Mouse (Mus musculus) embryonic facial prominence, embryonic 11.5 days (tissue): ENCODE results near the gene Grin2c. TPM values are rescaled to one million over a fixed set of nuclear protein-coding genes. Genes with fewer than 3 reads are reported as not detected.

Source experiments
- ATAC-seq: fragments of 200-750 bp; cut with Nextera tagmentation; replicated peaks from 2 replicates; pipeline ENCODE4 v1.8.0; 2017; ENCODE audit warnings: low read depth; ENCODE audit not compliant: insufficient number of reproducible peaks, low FRiP score, low TSS enrichment
- DNase-seq: peaks from one replicate; pipeline ENCODE4 v3.0.0-alpha.2; 2015; ENCODE audit warnings: low spot score
- H3K27ac ChIP-seq: fragments of 300-500 bp; sonication (generic); replicated peaks from 2 replicates; pipeline ENCODE4 v1.5.1; 2014; ENCODE audit warnings: mild to moderate bottlenecking, low read depth, low read length, control low read depth
- H3K27me3 ChIP-seq: fragments of 300-500 bp; sonication (generic); 2 replicates; pipeline ENCODE4 v1.6.1; 2014; ENCODE audit warnings: mild to moderate bottlenecking, low read length, moderate library complexity, mixed read lengths; ENCODE audit not compliant: control insufficient read depth, insufficient read depth
- H3K36me3 ChIP-seq: fragments of 300-500 bp; sonication (generic); replicated peaks from 2 replicates; pipeline ENCODE4 v1.6.1; 2014; ENCODE audit warnings: low read depth, mild to moderate bottlenecking, low read length, moderate library complexity, mixed read lengths; ENCODE audit not compliant: control insufficient read depth, insufficient read depth
- H3K4me1 ChIP-seq: fragments of 300-500 bp; sonication (generic); 2 replicates; pipeline ENCODE4 v1.6.1; 2014; ENCODE audit warnings: low read length, mixed read lengths; ENCODE audit not compliant: control insufficient read depth, insufficient read depth
- H3K4me2 ChIP-seq: fragments of 300-500 bp; sonication (generic); 2 replicates; pipeline ENCODE4 v1.6.1; 2014; ENCODE audit warnings: low read depth, mild to moderate bottlenecking, control low read depth, low read length, moderate library complexity
- H3K4me3 ChIP-seq: fragments of 300-500 bp; sonication (generic); 2 replicates; pipeline ENCODE4 v1.5.1; 2014; ENCODE audit warnings: low read depth, low read length, control low read depth
- H3K9ac ChIP-seq: fragments of 300-500 bp; sonication (generic); replicated peaks from 2 replicates; pipeline ENCODE4 v1.6.1; 2014; ENCODE audit warnings: mild to moderate bottlenecking, control low read depth, low read length
- H3K9me3 ChIP-seq: fragments of 300-500 bp; sonication (generic); replicated peaks from 2 replicates; pipeline ENCODE4 v1.6.1; 2016; ENCODE audit warnings: mild to moderate bottlenecking, low read length, inconsistent platforms, mixed read lengths; ENCODE audit not compliant: control insufficient read depth
- WGBS: fragments of 180-500 bp; shearing (Covaris S2); extraction: QIAGEN DNeasy Blood & Tissue Kit; methylation state at CpG from one replicate; pipeline ENCODE4 v1.1.7; 2014; 5-methylcytosine and 5-hydroxymethylcytosine counted together
- polyA plus RNA-seq: library from polyadenylated mRNA; unstranded; fragments of >200 nt; fragmentation: Nextera tagmentation; extraction: Ambion mirVana; gene quantifications from 2 replicates; pipeline ENCODE4 v1.2.1, GENCODE M21; 2014

The Grin2c gene
- polyA plus RNA-seq, 1 experiment from 2014 or later, result 0.04 TPM

GRCm38 (mm10) chr11:115231168-115231915 is 35.7 kb downstream of the Grin2c start:
- Histone ChIP-seq H3K36me3 (no peaks in the 10 kb centered on the region), H3K9me3 (no peaks in the 10 kb centered on the region), H3K4me3 (no peak overlapping the region), H3K27ac (no peak overlapping the region), H3K27me3 (peaks cover 2% of the 10 kb centered on the region; the same call in 1 of the 2 replicates), H3K4me1 (peaks cover 3% of the 10 kb centered on the region), H3K9ac (peak overlapping the region; percentile 6; the same call in 1 of the 2 replicates), H3K4me2 (no peak overlapping the region)
- DNase-seq (no peak), ATAC-seq (no peak)
- WGBS, result 38% methylated on average over 14 of the region's 14 CpGs

DNA sequence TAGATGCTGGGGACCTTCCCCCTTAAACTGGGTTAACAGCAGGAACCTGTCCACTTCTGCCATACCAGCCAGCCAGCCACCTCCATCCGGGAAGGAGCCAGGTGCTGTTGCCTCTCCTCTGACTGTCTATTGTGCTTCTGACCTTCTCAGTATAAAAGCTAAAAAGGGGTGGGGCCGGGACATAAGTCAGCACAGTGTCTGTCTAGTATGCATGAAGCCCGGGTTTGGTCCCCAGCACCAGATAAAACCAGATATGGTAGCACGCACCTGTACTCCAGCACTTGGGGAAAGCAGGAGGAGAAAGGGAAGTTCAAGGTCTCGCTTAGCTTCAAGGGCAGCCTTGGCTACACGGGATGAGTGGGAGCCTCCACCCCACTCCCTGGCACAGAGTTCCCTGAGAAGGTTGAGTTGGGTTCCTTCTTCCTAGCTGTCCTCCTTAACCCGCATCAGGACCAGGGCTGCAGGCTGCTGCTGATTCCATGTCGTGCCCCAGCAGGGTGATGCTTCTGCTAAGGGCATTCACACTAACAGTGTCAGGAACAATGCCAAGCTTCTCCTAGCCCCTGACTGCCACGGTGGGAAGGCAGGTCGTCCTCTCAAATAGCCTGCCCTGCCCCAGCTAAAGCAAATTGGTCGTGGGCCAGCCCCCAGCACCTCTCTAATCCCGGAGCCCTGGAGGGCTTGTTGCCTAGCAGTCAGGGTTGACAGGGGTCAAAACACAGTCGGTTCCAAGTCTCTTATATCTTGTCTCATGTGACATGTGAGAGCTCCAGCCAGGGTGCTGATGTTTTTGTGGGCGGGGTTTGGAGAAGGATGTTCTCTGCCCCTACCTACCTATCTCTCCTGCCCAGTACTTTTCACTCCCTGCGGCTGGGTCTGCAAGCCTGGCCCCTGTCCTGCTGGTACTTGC is 37.8 kb downstream of the Grin2c start:
- Histone ChIP-seq H3K27me3 (0 out of 2 replicates have a peak, but pooled peaks cover 2% of the 10 kb centered on the region), H3K4me2 (no peak overlapping the region), H3K9ac (no peak overlapping the region), H3K4me1 (peaks cover 3% of the 10 kb centered on the region), H3K36me3 (no peaks in the 10 kb centered on the region), H3K4me3 (no peak overlapping the region), H3K9me3 (no peaks in the 10 kb centered on the region), H3K27ac (no peak overlapping the region)
- no peak for ATAC-seq
- no peak for DNase-seq
- 42% methylated on average over 15 of the region's 15 CpGs for WGBS

DNA sequence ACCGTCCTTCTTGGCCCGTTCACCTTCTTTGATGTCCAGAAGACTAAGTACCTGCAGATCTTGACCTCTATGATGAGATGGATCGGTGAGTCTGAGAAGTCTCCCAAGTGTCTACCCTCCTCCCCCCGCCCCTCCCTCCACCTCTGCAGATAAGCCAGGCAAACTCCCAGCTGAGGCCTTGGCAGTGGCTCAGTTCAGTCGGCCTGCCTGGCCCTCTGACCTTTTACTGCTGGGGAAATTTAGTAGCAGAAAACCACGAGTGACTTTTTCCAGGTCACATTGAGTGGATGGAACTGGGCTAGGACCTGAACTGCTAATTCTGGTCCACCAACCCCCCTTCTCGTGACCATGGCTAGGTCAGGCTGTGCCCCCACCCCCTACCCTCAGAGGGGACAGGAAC is 38.6 kb downstream of the Grin2c start:
- WGBS, result 59% methylated on average over 7 of the region's 7 CpGs
- Histone ChIP-seq H3K27me3 (0 out of 2 replicates have a peak, but pooled peaks cover 2% of the 10 kb centered on the region), H3K4me3 (no peak overlapping the region), H3K4me1 (peaks cover 5% of the 10 kb centered on the region), H3K9me3 (no peaks in the 10 kb centered on the region), H3K27ac (no peak overlapping the region), H3K36me3 (no peaks in the 10 kb centered on the region), H3K9ac (no peak overlapping the region), H3K4me2 (no peak overlapping the region)
- DNase-seq (no peak), ATAC-seq (no peak)

DNA sequence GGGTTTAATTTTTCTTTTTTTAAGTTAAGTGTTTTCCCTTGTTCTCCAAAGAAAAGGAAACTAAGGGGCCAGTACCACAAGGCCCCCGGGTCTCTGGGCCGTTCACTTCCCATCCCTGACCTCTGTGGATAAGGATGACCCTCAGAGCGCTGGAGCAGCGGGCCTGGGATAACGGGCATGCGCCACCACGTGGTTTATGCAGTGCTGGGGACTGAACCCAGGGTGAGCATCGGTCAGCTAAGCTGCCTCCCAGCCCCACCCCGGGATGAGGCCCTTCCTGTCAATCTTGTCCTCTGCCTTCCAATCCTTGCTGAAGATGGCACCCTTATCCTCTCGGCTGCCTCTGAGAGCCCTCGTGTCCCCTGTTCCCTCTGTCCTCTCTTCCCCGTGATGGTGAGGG is 39.4 kb downstream of the Grin2c start:
- H3K4me2 ChIP-seq, result no peak overlapping the region
- peaks cover 6% of the 10 kb centered on the region for H3K4me1 ChIP-seq
- H3K4me3 ChIP-seq, result no peak overlapping the region
- no peaks in the 10 kb centered on the region for H3K27me3 ChIP-seq
- DNase-seq (no peak), ATAC-seq (no peak)
- no peaks in the 10 kb centered on the region for H3K9me3 ChIP-seq
- H3K9ac ChIP-seq, result no peak overlapping the region
- H3K36me3 ChIP-seq, result no peaks in the 10 kb centered on the region
- H3K27ac ChIP-seq, result no peak overlapping the region
- 23% methylated on average over 12 of the region's 12 CpGs for WGBS

DNA sequence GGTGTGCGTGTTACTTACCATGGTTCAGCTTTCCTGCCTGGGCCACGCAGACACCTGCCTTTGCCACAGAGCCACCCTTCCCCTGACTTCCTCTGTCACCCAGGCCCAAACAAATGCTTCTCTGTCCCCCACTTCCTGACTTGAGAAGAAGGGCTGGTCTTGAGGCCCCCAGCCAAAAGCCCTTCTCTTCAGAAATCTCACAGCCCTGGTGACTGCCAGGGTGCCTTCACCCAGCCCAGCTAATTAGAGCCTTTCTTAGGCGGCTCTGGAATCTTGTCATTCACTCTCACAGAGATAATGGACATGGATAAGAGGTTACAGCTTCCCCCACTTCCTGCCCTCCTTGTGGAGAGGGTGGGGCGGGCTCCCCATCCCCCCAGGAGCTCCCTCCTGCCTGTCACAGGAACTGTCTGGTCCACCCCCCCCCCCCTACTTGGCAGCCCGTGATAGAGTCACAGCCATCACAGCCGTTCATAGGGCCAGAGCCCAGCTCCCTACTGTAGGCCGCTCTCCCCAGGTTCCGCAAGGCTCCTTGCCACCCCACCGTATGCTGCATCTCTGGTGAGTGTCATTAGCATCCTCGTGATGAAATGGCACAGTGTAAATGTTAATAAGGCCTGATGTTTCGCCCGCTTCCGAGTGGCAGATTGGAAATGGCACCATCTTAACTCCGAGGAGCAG is 40.1 kb downstream of the Grin2c start:
- no peaks in the 10 kb centered on the region for H3K9me3 ChIP-seq
- WGBS, result 34% methylated on average over 14 of the region's 14 CpGs
- no peak overlapping the region for H3K27ac ChIP-seq
- ATAC-seq (no peak), DNase-seq (no peak)
- no peaks in the 10 kb centered on the region for H3K36me3 ChIP-seq
- no peak overlapping the region for H3K9ac ChIP-seq
- H3K4me2 ChIP-seq, result 0 out of 2 replicates have a peak overlapping the region, but pooled peaks have one; percentile 7
- no peak overlapping the region for H3K4me3 ChIP-seq
- no peaks in the 10 kb centered on the region for H3K27me3 ChIP-seq
- H3K4me1 ChIP-seq, result peaks cover 12% of the 10 kb centered on the region

DNA sequence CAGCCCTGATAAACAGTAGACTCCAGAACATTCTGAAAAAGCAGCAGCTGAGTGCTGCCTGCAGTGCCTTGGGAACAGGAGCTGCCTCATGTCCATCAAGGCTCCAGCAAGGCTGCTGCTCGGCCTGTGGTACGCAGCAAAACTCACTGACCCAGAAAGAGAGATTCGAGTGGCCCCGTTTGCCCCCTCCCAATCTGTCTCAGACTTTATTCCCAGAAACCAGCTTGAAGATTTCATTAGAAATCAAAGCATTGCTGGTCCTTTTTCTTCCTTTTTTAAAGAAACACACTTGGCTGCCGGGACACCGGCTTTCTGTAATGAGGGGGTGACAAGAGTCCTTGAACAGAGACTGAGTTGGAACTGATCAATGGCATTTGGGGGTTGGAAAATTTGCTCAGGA is 41.7 kb downstream of the Grin2c start:
- ATAC-seq (no peak), DNase-seq (no peak)
- H3K4me2 ChIP-seq, result no peak overlapping the region
- H3K27ac ChIP-seq, result no peak overlapping the region
- no peak overlapping the region for H3K9ac ChIP-seq
- H3K27me3 ChIP-seq, result no peaks in the 10 kb centered on the region
- 61% methylated on average over 6 of the region's 6 CpGs for WGBS
- H3K9me3 ChIP-seq, result no peaks in the 10 kb centered on the region
- no peak overlapping the region for H3K4me3 ChIP-seq
- H3K4me1 ChIP-seq, result peaks cover 13% of the 10 kb centered on the region
- H3K36me3 ChIP-seq, result no peaks in the 10 kb centered on the region

DNA sequence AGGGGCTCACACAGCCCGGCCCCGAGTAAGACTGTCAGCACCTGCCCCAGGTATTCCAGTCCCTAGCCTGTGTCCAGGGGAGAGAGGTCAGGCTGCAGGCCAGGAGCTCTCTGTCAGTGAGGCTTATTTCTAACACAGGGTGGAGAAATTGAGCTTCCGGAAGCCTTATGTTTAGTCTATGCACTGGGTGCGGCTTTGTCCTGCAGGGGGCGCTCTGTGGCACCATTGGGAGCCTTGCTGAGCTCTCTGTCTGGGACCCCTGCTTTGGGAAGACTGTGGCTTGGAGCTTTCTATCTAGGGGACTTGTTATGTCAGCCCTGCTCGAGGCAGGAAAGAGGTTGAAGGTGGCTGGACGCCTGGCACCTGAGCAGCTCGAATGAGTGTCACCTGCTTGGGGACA is 42.2 kb downstream of the Grin2c start:
- WGBS, result 46% methylated on average over 8 of the region's 8 CpGs
- Histone ChIP-seq H3K4me1 (peaks cover 13% of the 10 kb centered on the region), H3K4me3 (no peak overlapping the region), H3K27me3 (no peaks in the 10 kb centered on the region), H3K27ac (no peak overlapping the region), H3K9me3 (no peaks in the 10 kb centered on the region), H3K36me3 (no peaks in the 10 kb centered on the region), H3K4me2 (no peak overlapping the region), H3K9ac (no peak overlapping the region)
- ATAC-seq (no peak), DNase-seq (peak; percentile 75)
